Mouse (Mus musculus): ENCODE results near the gene Sdf4.

The Sdf4 gene

DNA sequence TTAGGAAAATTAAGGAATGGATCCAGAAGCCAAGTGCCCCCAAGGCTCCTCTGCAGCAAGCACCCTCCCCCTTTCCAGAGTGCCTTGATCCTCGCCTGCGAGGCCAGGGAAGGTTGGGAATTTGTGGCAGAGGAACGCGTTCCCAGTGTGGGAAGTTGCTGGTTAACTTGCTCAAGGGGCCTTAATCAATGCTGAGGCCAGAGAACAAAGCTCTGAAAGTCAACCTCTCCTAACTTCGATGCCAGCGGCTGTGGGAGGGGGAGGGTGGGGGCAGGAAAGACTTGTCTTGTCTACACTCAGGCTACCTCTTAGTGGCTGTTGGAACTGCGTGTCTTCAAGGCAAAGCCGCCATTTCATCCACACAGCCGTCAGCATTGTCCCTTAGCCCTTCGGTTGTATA lies 65.0 kb downstream of the Sdf4 start:
- no peak for DNase-seq

DNA sequence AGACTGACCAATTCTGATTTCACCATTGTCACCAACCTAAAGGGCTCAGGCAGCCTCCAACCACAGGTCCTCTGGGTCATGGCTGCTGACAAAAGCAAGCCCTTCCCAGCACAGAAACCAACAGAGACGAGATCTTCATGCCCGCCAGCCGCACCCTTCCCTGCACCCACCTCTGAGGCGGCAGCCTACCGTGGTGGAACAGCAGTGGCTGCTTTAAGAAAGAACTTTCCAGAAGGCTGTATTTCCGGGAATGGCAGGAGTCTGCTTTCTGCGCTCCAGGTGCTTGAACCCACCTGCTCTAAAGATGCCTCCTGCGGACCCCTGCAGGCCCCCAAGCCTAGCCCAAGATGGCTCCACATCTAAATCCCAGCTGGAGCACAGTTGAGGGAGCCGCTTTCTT lies 66.2 kb downstream of the Sdf4 start:
- no peak for DNase-seq

DNA sequence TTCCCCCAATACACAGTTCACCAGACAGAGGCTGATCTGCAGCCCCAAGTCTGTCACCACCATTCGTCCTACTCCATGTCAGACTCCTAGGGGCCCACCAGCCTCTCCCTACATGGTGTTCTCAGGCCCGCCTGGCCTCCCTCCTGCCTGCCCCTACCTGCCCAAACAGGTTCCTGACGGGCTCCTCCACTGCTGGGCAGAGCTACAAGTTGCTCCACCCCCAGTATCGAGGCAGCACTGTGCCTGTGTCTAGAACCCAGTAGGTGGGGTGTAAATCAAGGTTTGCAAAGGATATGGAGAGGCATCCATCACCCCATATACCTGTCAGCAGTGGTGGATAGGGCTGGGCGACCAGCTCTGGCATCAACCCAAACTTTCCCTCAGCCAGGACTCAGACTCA lies 66.6 kb downstream of the Sdf4 start, which contains the start of gene Ttll10:
Gene Ttll10, minus strand, starts transcription at position 154 of the 400 bp plus-strand sequence.
- peak; percentile 79 for DNase-seq

DNA sequence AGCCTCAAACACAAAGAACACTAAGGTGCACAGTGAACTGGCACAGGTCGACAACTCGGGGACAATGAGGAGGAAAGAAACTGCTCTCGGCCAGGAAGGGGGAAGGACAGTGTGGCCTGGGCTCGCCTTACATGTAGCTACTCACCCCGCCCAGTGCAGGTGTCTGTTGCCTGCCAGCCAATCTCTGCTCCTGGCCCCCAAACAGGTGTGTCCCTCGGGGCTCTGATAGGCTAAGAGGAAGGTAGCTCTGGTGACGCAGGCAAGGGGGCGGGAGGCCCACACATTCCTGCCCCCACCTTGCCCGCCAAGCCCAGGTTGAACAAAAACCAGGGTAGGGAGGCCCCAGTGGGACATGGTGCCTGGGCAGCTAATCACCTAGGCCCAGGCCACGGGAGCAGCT lies 67.0 kb downstream of the Sdf4 start:
- DNase-seq, result peak; percentile 92

Measured in lung, postnatal 36 days (tissue).